Mouse (Mus musculus) embryonic facial prominence, embryonic 10.5 days (tissue): ENCODE measurements around the gene Megf6. TPM values are rescaled to one million over a fixed set of nuclear protein-coding genes. Genes with fewer than 3 reads are reported as not detected.
A peak's percentile ranks its signal among the peaks of the same experiment; 100 is the strongest.

Experiments used
- DNase-seq: peaks from one replicate; pipeline ENCODE4 v3.0.0-alpha.2; 2017; ENCODE audit warnings: low spot score
- H3K27ac ChIP-seq: fragments of 300-500 bp; sonication (generic); replicated peaks from 2 replicates; pipeline ENCODE4 v1.5.1; 2016; ENCODE audit warnings: mild to moderate bottlenecking
- H3K27me3 ChIP-seq: fragments of 300-500 bp; sonication (generic); replicated peaks from 2 replicates; pipeline ENCODE4 v1.6.1; 2016; ENCODE audit warnings: low read depth, mild to moderate bottlenecking; ENCODE audit not compliant: poor library complexity, severe bottlenecking
- H3K36me3 ChIP-seq: fragments of 300-500 bp; sonication (generic); replicated peaks from 2 replicates; pipeline ENCODE4 v1.6.1; 2016; ENCODE audit warnings: mild to moderate bottlenecking, moderate library complexity
- H3K4me1 ChIP-seq: fragments of 300-500 bp; sonication (generic); 2 replicates; pipeline ENCODE4 v1.6.1; 2016
- H3K4me3 ChIP-seq: fragments of 300-500 bp; sonication (generic); 2 replicates; pipeline ENCODE4 v1.5.1; 2016; ENCODE audit warnings: mild to moderate bottlenecking, moderate library complexity
- H3K9me3 ChIP-seq: fragments of 300-500 bp; sonication (generic); 2 replicates; pipeline ENCODE4 v1.6.1; 2016; ENCODE audit warnings: mild to moderate bottlenecking
- WGBS: fragments of 180-500 bp; shearing (Covaris S2); methylation state at CpG from one replicate; pipeline ENCODE4 v1.1.7; 2016; 5-methylcytosine and 5-hydroxymethylcytosine counted together
- polyA plus RNA-seq: library from polyadenylated mRNA; unstranded; fragments of >200 nt; fragmentation: Nextera tagmentation; extraction: Ambion mirVana; gene quantifications from 2 replicates; pipeline ENCODE4 v1.2.1, GENCODE M21; 2016

Gene Megf6
- polyA plus RNA-seq, 1 experiment from 2014 or later = 38.7 TPM

GRCm38 (mm10) chr4:154201511-154201910, 31.0 kb downstream of the Megf6 start:
- no peak for DNase-seq

DNA sequence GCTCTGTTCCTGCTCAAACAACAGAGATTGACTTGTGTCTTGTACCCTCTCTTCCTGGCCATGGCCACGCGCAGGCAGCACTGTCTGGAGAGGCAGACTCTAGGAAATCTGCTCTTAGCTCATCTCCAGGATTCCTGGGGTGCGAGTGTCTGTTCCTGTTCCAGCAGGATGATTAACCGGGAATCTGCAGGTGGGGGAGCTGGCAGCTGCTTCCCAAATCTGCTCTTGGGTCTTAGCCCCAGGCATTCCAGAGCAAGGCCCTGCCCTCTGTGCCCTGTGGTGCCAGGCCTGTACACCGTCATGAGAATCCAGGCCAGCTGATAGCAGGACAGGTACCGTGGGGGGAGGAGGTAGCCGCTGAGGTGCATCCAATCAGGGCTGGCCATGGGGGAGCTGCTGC, 34.0 kb downstream of the Megf6 start:
- Histone ChIP-seq H3K9me3 (no peaks in the 10 kb centered on the region), H3K4me3 (no peak overlapping the region), H3K27ac (peak overlapping the region; percentile 7; the same call in 1 of the 2 replicates), H3K36me3 (peaks cover 17% of the 10 kb centered on the region), H3K27me3 (no peaks in the 10 kb centered on the region), H3K4me1 (peaks cover 48% of the 10 kb centered on the region)
- WGBS = 79% methylated on average over 7 of the region's 7 CpGs
- DNase-seq = no peak

More at GRCm38 (mm10) chr4:154201511-154201910, 31.0 kb downstream of the Megf6 start:
- Histone ChIP-seq H3K4me3 (no peak overlapping the region), H3K9me3 (no peaks in the 10 kb centered on the region), H3K27me3 (no peaks in the 10 kb centered on the region), H3K4me1 (peaks cover 60% of the 10 kb centered on the region), H3K27ac (no peak overlapping the region; the same call in 1 of the 2 replicates), H3K36me3 (peaks cover 17% of the 10 kb centered on the region)
- 72% methylated on average over 5 of the region's 5 CpGs for WGBS

- Histone ChIP-seq H3K36me3 (peaks cover 17% of the 10 kb centered on the region), H3K4me3 (no peak overlapping the region), H3K4me1 (peaks cover 50% of the 10 kb centered on the region), H3K27ac (no peak overlapping the region), H3K9me3 (no peaks in the 10 kb centered on the region), H3K27me3 (no peaks in the 10 kb centered on the region)
- 83% methylated on average over 5 of the region's 5 CpGs for WGBS
- no peak for DNase-seq
Measured at GRCm38 (mm10) chr4:154205392-154205791, 34.9 kb downstream of the Megf6 start.

DNA sequence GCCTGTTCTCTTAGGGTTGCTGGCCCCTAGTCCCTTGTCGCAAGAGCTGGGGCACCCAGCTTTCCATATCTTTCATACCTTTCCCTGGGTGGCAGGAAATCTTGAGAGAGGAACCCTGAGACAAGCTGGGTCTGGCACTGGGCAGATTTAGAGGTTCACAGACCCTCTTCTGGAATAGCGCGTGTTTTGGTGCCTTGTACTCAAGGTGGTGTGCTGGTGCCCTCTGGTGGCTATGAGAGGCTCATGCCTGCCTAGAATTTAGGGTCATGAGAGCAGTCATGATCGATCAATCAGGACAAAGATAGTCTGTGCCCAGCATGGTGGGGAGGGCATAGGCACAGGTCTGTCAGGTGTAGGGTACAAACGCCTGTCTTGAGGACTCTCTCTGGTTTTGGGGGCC, 36.7 kb downstream of the Megf6 start:
- H3K36me3 ChIP-seq = peaks cover 23% of the 10 kb centered on the region
- 18% methylated on average over 5 of the region's 5 CpGs for WGBS

GRCm38 (mm10) chr4:154209054-154209453, 38.5 kb downstream of the Megf6 start:
- H3K36me3 ChIP-seq = peaks cover 18% of the 10 kb centered on the region
- H3K4me3 ChIP-seq = no peak overlapping the region
- 72% methylated on average over 6 of the region's 6 CpGs for WGBS
- peaks cover 62% of the 10 kb centered on the region for H3K4me1 ChIP-seq
- DNase-seq = no peak
- H3K27ac ChIP-seq = 0 out of 2 replicates have a peak overlapping the region, but pooled peaks have one; percentile 15
- no peaks in the 10 kb centered on the region for H3K9me3 ChIP-seq
- H3K27me3 ChIP-seq = no peaks in the 10 kb centered on the region

More for the DNA sequence above, 36.7 kb downstream of the Megf6 start:
- H3K27ac ChIP-seq = no peak overlapping the region
- H3K9me3 ChIP-seq = no peaks in the 10 kb centered on the region
- H3K4me1 ChIP-seq = peaks cover 47% of the 10 kb centered on the region
- H3K27me3 ChIP-seq = no peaks in the 10 kb centered on the region
- DNase-seq = peak; percentile 77
- no peak overlapping the region for H3K4me3 ChIP-seq

DNA sequence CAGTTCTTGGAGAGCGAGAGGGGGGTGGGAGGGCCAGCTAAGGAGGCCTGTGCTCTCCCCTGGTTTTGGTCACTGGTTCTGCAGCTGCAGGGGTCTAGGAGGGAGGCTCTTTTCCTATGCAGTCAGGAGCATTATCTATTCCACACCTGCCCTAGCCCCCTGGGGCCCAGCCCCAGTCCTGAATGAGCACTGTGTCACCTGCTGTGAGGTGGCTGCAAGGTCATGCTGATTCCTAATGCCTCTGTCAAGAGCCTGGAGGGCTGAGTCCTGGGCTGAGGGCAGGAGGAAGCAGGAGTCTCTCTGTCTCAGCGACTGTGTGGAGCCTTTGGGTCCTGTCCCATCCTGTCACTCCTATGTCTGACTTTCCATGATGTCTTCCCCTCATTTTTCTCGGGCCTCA, 39.3 kb downstream of the Megf6 start:
- H3K27ac ChIP-seq = 0 out of 2 replicates have a peak overlapping the region, but pooled peaks have one; percentile 7
- H3K27me3 ChIP-seq = no peaks in the 10 kb centered on the region
- no peak for DNase-seq
- no peak overlapping the region for H3K4me3 ChIP-seq
- 19% methylated on average over 3 of the region's 3 CpGs for WGBS
- H3K9me3 ChIP-seq = no peaks in the 10 kb centered on the region
- peaks cover 62% of the 10 kb centered on the region for H3K4me1 ChIP-seq
- H3K36me3 ChIP-seq = peaks cover 13% of the 10 kb centered on the region; the same call in 1 of the 2 replicates

- no peak for DNase-seq
- peaks cover 63% of the 10 kb centered on the region for H3K4me1 ChIP-seq
- H3K4me3 ChIP-seq = no peak overlapping the region
- no peaks in the 10 kb centered on the region for H3K27me3 ChIP-seq
- whole genome bisulfite sequencing = 82% methylated on average over 13 of the region's 13 CpGs
- H3K36me3 ChIP-seq = peaks cover 19% of the 10 kb centered on the region; the same call in 1 of the 2 replicates
- H3K27ac ChIP-seq = no peak overlapping the region
- H3K9me3 ChIP-seq = no peaks in the 10 kb centered on the region
Measured at GRCm38 (mm10) chr4:154211459-154211858, 40.9 kb downstream of the Megf6 start.

DNA sequence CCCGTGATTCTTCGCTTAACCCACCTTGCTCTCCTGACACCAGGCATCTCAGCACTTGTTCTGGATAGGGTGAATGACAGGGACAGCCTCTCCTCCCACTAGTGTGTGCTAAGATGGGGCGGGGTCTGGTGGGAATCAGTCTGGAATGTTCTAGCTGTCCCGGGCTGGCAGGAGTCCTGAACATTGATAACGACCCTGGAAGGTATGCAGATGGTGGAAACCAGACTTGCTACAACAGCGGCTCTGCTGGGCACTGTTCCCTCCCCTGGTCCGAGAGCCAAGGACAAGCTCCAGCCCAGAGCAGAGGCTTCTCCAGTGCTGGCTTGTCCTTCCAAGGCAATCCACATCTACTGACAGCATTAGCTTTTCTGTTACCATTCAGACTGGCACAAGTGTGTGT, 43.1 kb downstream of the Megf6 start:
- no peaks in the 10 kb centered on the region for H3K27me3 ChIP-seq
- no peak overlapping the region for H3K4me3 ChIP-seq
- peaks cover 19% of the 10 kb centered on the region; the same call in 1 of the 2 replicates for H3K36me3 ChIP-seq
- WGBS = 76% methylated on average over 7 of the region's 7 CpGs
- H3K27ac ChIP-seq = peak overlapping the region; percentile 67
- H3K9me3 ChIP-seq = no peaks in the 10 kb centered on the region
- no peak for DNase-seq
- H3K4me1 ChIP-seq = peaks cover 62% of the 10 kb centered on the region

GRCm38 (mm10) chr4:154214075-154214474, 43.5 kb downstream of the Megf6 start:
- H3K36me3 ChIP-seq = peaks cover 19% of the 10 kb centered on the region; the same call in 1 of the 2 replicates
- no peaks in the 10 kb centered on the region for H3K27me3 ChIP-seq
- WGBS = 23% methylated on average over 5 of the region's 5 CpGs
- peaks cover 57% of the 10 kb centered on the region for H3K4me1 ChIP-seq
- no peak overlapping the region for H3K4me3 ChIP-seq
- DNase-seq = no peak
- H3K27ac ChIP-seq = peak overlapping the region; percentile 67
- no peaks in the 10 kb centered on the region for H3K9me3 ChIP-seq

GRCm38 (mm10) chr4:154217711-154218350, 47.3 kb downstream of the Megf6 start:
- H3K9me3 ChIP-seq = no peaks in the 10 kb centered on the region
- no peak overlapping the region for H3K4me3 ChIP-seq
- peaks cover 22% of the 10 kb centered on the region; the same call in 1 of the 2 replicates for H3K36me3 ChIP-seq
- H3K27me3 ChIP-seq = no peaks in the 10 kb centered on the region
- peaks cover 41% of the 10 kb centered on the region for H3K4me1 ChIP-seq
- 74% methylated on average over 7 of the region's 7 CpGs for WGBS
- DNase-seq = no peak
- H3K27ac ChIP-seq = peak overlapping the region; percentile 7; the same call in 1 of the 2 replicates

- Histone ChIP-seq H3K27me3 (no peaks in the 10 kb centered on the region), H3K27ac (no peak overlapping the region), H3K4me3 (no peak overlapping the region), H3K36me3 (peaks cover 19% of the 10 kb centered on the region), H3K4me1 (peaks cover 57% of the 10 kb centered on the region), H3K9me3 (no peaks in the 10 kb centered on the region)
- DNase-seq = no peak
- 81% methylated on average over 6 of the region's 6 CpGs for WGBS
Measured at GRCm38 (mm10) chr4:154222773-154223172, 52.2 kb downstream of the Megf6 start.

GRCm38 (mm10) chr4:154224267-154224969, 53.9 kb downstream of the Megf6 start:
- no peaks in the 10 kb centered on the region for H3K9me3 ChIP-seq
- peak overlapping the region; percentile 72 for H3K27ac ChIP-seq
- peaks cover 19% of the 10 kb centered on the region for H3K36me3 ChIP-seq
- peaks cover 59% of the 10 kb centered on the region for H3K4me1 ChIP-seq
- H3K4me3 ChIP-seq = 0 out of 2 replicates have a peak overlapping the region, but pooled peaks have one; percentile 4
- H3K27me3 ChIP-seq = no peaks in the 10 kb centered on the region
- 23% methylated on average over 6 of the region's 6 CpGs for WGBS
- peak; percentile 53 for DNase-seq

DNA sequence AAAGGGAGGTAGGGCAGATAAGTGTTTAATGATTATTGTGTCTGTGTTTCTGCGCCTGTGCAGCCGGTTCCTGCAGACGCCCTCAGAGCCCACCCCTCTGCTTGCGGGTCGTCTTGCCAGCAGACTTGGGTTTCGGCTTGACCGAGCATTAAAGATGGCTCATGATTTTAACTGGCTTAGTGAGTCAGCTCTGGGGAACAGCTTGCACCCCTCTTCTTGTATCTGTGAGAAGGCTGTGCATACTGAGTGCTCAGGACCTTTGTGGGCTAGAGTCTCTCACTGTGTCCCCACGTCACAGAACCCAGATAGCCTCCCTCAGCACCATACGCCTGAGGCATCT, 54.4 kb downstream of the Megf6 start:
- no peak for DNase-seq
- peaks cover 19% of the 10 kb centered on the region for H3K36me3 ChIP-seq
- no peak overlapping the region for H3K4me3 ChIP-seq
- WGBS = 41% methylated on average over 9 of the region's 9 CpGs
- H3K27me3 ChIP-seq = no peaks in the 10 kb centered on the region
- H3K27ac ChIP-seq = peak overlapping the region; percentile 72
- no peaks in the 10 kb centered on the region for H3K9me3 ChIP-seq
- H3K4me1 ChIP-seq = peaks cover 60% of the 10 kb centered on the region
